Mouse (Mus musculus) testis, postnatal 10 days (tissue): ENCODE data around the gene Macc1.
"Not testable (repeated sequence)": the region's sequence is repeated elsewhere in the genome, so short reads cannot be mapped to it uniquely, and the experiment has no call there.

ENCODE experiments used
- DNase-seq: peaks from one replicate; pipeline ENCODE4 v3.0.0; 2021; ENCODE audit warnings: low spot score

The Macc1 gene

GRCm38 (mm10) chr12:119313970-119314369, at the start of gene Macc1:
Gene Macc1, plus strand, starts transcription at chr12:119314270.
- no peak for DNase-seq

GRCm38 (mm10) chr12:119264506-119264905, 49.6 kb upstream of the Macc1 start:
- DNase-seq: no peak

- DNase-seq: no peak
These were observed 45.3 kb upstream of the Macc1 start for GRCm38 (mm10) chr12:119268723-119269122.

- DNase-seq: no peak
These were observed 44.0 kb upstream of the Macc1 start for GRCm38 (mm10) chr12:119270036-119270435.

GRCm38 (mm10) chr12:119271964-119272363, 42.1 kb upstream of the Macc1 start:
- DNase-seq: no peak

GRCm38 (mm10) chr12:119273605-119274004, 40.5 kb upstream of the Macc1 start:
- no peak for DNase-seq

GRCm38 (mm10) chr12:119276282-119276681, 37.8 kb upstream of the Macc1 start:
- no peak for DNase-seq

GRCm38 (mm10) chr12:119291618-119292017, 22.5 kb upstream of the Macc1 start:
- no peak for DNase-seq

- no peak for DNase-seq
These were observed 10.5 kb upstream of the Macc1 start for GRCm38 (mm10) chr12:119303618-119304017.

GRCm38 (mm10) chr12:119313014-119313763, 881 bp upstream of the Macc1 start:
- no peak for DNase-seq

- no peak for DNase-seq
These were observed 4.7 kb downstream of the Macc1 start for GRCm38 (mm10) chr12:119318799-119319198.

GRCm38 (mm10) chr12:119325400-119325799, 11.3 kb downstream of the Macc1 start:
- no peak for DNase-seq

GRCm38 (mm10) chr12:119330644-119331043, 16.6 kb downstream of the Macc1 start:
- DNase-seq: no peak

- DNase-seq: no peak
These were observed 19.3 kb downstream of the Macc1 start for GRCm38 (mm10) chr12:119333376-119333775.

- DNase-seq: not testable (repeated sequence)
These were observed 38.5 kb downstream of the Macc1 start for GRCm38 (mm10) chr12:119352579-119352978.

- DNase-seq: no peak
These were observed 43.6 kb downstream of the Macc1 start for GRCm38 (mm10) chr12:119357418-119358241.

- DNase-seq: no peak
These were observed 44.1 kb downstream of the Macc1 start for GRCm38 (mm10) chr12:119358242-119358515.

GRCm38 (mm10) chr12:119365041-119365440, 51.0 kb downstream of the Macc1 start:
- no peak for DNase-seq

GRCm38 (mm10) chr12:119369832-119370231, 55.8 kb downstream of the Macc1 start:
- no peak for DNase-seq

- no peak for DNase-seq
These were observed 58.3 kb downstream of the Macc1 start for GRCm38 (mm10) chr12:119372359-119372758.

- no peak for DNase-seq
These were observed 62.8 kb downstream of the Macc1 start for GRCm38 (mm10) chr12:119376879-119377278.

- DNase-seq: no peak
These were observed 67.8 kb downstream of the Macc1 start for GRCm38 (mm10) chr12:119381839-119382238.

- DNase-seq: no peak
These were observed 72.2 kb downstream of the Macc1 start for GRCm38 (mm10) chr12:119386243-119386642.
